Mouse (Mus musculus) myocyte (in vitro differentiated cells): ENCODE measurements around the gene Smtnl2.

Experiments used
- CEBPB ChIP-seq: IDR thresholded peaks from 2 replicates; pipeline ENCODE4 v1.6.1; 2011; ENCODE audit warnings: mild to moderate bottlenecking, moderate library complexity; ENCODE audit not compliant: poor library complexity, insufficient read depth, severe bottlenecking
- E2F4 ChIP-seq: IDR thresholded peaks from one replicate; pipeline ENCODE4 v1.6.1; 2011; ENCODE audit warnings: mild to moderate bottlenecking, control low read depth, moderate library complexity; ENCODE audit not compliant: insufficient read depth
- MAX ChIP-seq: IDR thresholded peaks from one replicate; pipeline ENCODE4 v1.6.1; 2011; ENCODE audit warnings: low read depth, mild to moderate bottlenecking, control low read depth
- MYOD1 ChIP-seq, 3 experiments: IDR thresholded peaks; one replicate each; pipeline ENCODE4 v1.6.1; 2011; ENCODE audit warnings: control low read depth in 2 of 3, low read depth in 2 of 3, mild to moderate bottlenecking in 2 of 3, moderate library complexity in 1 of 3; ENCODE audit not compliant: insufficient read length in 2 of 3, control insufficient read depth in 1 of 3
- MYOG ChIP-seq, 3 experiments: IDR thresholded peaks; one replicate each; pipeline ENCODE4 v1.6.1; 2011; ENCODE audit warnings: control low read depth in 2 of 3, low read depth in 2 of 3, mild to moderate bottlenecking in 2 of 3; ENCODE audit not compliant: insufficient read length in 2 of 3, control insufficient read depth in 1 of 3, insufficient read depth in 1 of 3
- POLR2A ChIP-seq: IDR thresholded peaks from one replicate; pipeline ENCODE4 v1.6.1; 2011; ENCODE audit warnings: low read depth, mild to moderate bottlenecking, control low read depth, moderate library complexity; ENCODE audit not compliant: insufficient read length
- POLR2AphosphoS2 ChIP-seq: IDR thresholded peaks from one replicate; pipeline ENCODE4 v1.6.1; 2011; ENCODE audit warnings: low read depth, control low read depth; ENCODE audit not compliant: insufficient read length
- REST ChIP-seq: IDR thresholded peaks from one replicate; pipeline ENCODE4 v1.6.1; 2011; ENCODE audit warnings: mild to moderate bottlenecking, control low read depth, moderate library complexity; ENCODE audit not compliant: insufficient read depth, insufficient read length
- SRF ChIP-seq: IDR thresholded peaks from one replicate; pipeline ENCODE4 v1.6.1; 2011; ENCODE audit warnings: low read depth; ENCODE audit not compliant: control insufficient read depth, insufficient read length
- TCF12 ChIP-seq: IDR thresholded peaks from one replicate; pipeline ENCODE4 v1.6.1; 2011; ENCODE audit warnings: mild to moderate bottlenecking, control low read depth; ENCODE audit not compliant: poor library complexity, insufficient read depth, severe bottlenecking
- TCF3 ChIP-seq: IDR thresholded peaks from one replicate; pipeline ENCODE4 v1.6.1; 2011; ENCODE audit warnings: low read depth, control low read depth; ENCODE audit not compliant: insufficient read length
- USF1 ChIP-seq: IDR thresholded peaks from one replicate; pipeline ENCODE4 v1.6.1; 2011; ENCODE audit warnings: low read depth, mild to moderate bottlenecking, control low read depth, moderate library complexity

GRCm38 (mm10) chr11:72438411-72438810, 26.9 kb upstream of the Smtnl2 start:
- TF ChIP-seq MYOG (IDR thresholded peaks at IDR 0.05; ENCODE audit: control insufficient read depth in 1 of 3, insufficient read depth in 1 of 3, insufficient read length in 2 of 3, low read depth in 2 of 3) (no peak), TCF12 (no peak), POLR2A (no peak), USF1 (no peak), CEBPB (no peak), E2F4 (no peak), MAX (no peak), MYOD1 (IDR thresholded peaks at IDR 0.05; ENCODE audit: control insufficient read depth in 1 of 3, insufficient read length in 2 of 3, low read depth in 2 of 3) (no peak), REST (no peak), POLR2AphosphoS2 (no peak), TCF3 (no peak), SRF (no peak)
